Mouse (Mus musculus) heart, embryonic 16.5 days (tissue): ENCODE results near the gene Gm4450. TPM values are rescaled to one million over a fixed set of nuclear protein-coding genes. Genes with fewer than 3 reads are reported as not detected.
"Not testable (repeated sequence)": the region's sequence is repeated elsewhere in the genome, so short reads cannot be mapped to it uniquely, and the experiment has no call there.

ENCODE experiments used
- ATAC-seq: fragments of 200-750 bp; cut with Nextera tagmentation; replicated peaks from 2 replicates; pipeline ENCODE4 v1.8.0; 2017; ENCODE audit warnings: moderate number of reproducible peaks; ENCODE audit not compliant: insufficient read depth, low FRiP score; ENCODE audit errors: extremely low read depth
- H3K27ac ChIP-seq: fragments of 300-500 bp; sonication (generic); 2 replicates; pipeline ENCODE4 v1.5.1; 2014; ENCODE audit warnings: mild to moderate bottlenecking, low read length, control low read depth, moderate library complexity
- H3K27me3 ChIP-seq: fragments of 300-500 bp; sonication (generic); 2 replicates; pipeline ENCODE4 v1.6.1; 2014; ENCODE audit warnings: low read length, mixed read lengths; ENCODE audit not compliant: control insufficient read depth, insufficient read depth
- H3K36me3 ChIP-seq: fragments of 300-500 bp; sonication (generic); 2 replicates; pipeline ENCODE4 v1.6.1; 2014; ENCODE audit not compliant: control insufficient read depth, insufficient read depth
- H3K4me1 ChIP-seq: fragments of 300-500 bp; sonication (generic); 2 replicates; pipeline ENCODE4 v1.6.1; 2014; ENCODE audit warnings: low read length, mixed read lengths; ENCODE audit not compliant: control insufficient read depth, insufficient read depth
- H3K4me2 ChIP-seq: fragments of 300-500 bp; sonication (generic); 2 replicates; pipeline ENCODE4 v1.6.1; 2014; ENCODE audit warnings: low read depth, mild to moderate bottlenecking, control low read depth, low read length
- H3K4me3 ChIP-seq: fragments of 300-500 bp; sonication (generic); 2 replicates; pipeline ENCODE4 v1.5.1; 2014; ENCODE audit warnings: mild to moderate bottlenecking, control low read depth, low read length
- H3K9ac ChIP-seq: fragments of 300-500 bp; sonication (generic); 2 replicates; pipeline ENCODE4 v1.6.1; 2014; ENCODE audit warnings: low read length, control low read depth
- H3K9me3 ChIP-seq: fragments of 300-500 bp; sonication (generic); replicated peaks from 2 replicates; pipeline ENCODE4 v1.6.1; 2016; ENCODE audit warnings: low read length; ENCODE audit not compliant: control insufficient read depth
- WGBS: fragments of 180-500 bp; shearing (Covaris S2); extraction: QIAGEN DNeasy Blood & Tissue Kit; methylation state at CpG from one replicate; pipeline ENCODE4 v1.1.7; 2014; 5-methylcytosine and 5-hydroxymethylcytosine counted together
- polyA plus RNA-seq: library from polyadenylated mRNA; unstranded; fragments of >200 nt; fragmentation: Nextera tagmentation; extraction: Ambion mirVana; gene quantifications from 2 replicates; pipeline ENCODE4 v1.2.1, GENCODE M21; 2015

Gene Gm4450
- not detected in 2 replicates for polyA plus RNA-seq

GRCm38 (mm10) chr3:98457026-98457425 lies at the start of gene Gm4450:
Gene Gm4450, minus strand, starts transcription at chr3:98457126.
- H3K36me3 ChIP-seq, H3K9ac ChIP-seq, H3K27me3 ChIP-seq, ATAC-seq, H3K9me3 ChIP-seq, H3K4me1 ChIP-seq, H3K27ac ChIP-seq, H3K4me2 ChIP-seq, H3K4me3 ChIP-seq: not testable (repeated sequence)
- no CpG with 5 or more reads among the region's 1 CpGs for WGBS

- H3K4me3 ChIP-seq, H3K27me3 ChIP-seq, H3K4me1 ChIP-seq, ATAC-seq, H3K27ac ChIP-seq, H3K9ac ChIP-seq, H3K4me2 ChIP-seq, H3K9me3 ChIP-seq, H3K36me3 ChIP-seq: not testable (repeated sequence)
These were observed 40.5 kb upstream of the Gm4450 start for GRCm38 (mm10) chr3:98497401-98497800.

- H3K27me3 ChIP-seq, H3K27ac ChIP-seq, H3K4me1 ChIP-seq, ATAC-seq, H3K4me2 ChIP-seq, H3K36me3 ChIP-seq, H3K9me3 ChIP-seq, H3K4me3 ChIP-seq, H3K9ac ChIP-seq: not testable (repeated sequence)
- WGBS: no CpG with 5 or more reads among the region's 2 CpGs
These were observed 39.8 kb upstream of the Gm4450 start for GRCm38 (mm10) chr3:98496762-98497161.

GRCm38 (mm10) chr3:98495055-98495454 lies 38.1 kb upstream of the Gm4450 start:
- H3K27ac ChIP-seq, H3K4me2 ChIP-seq, H3K27me3 ChIP-seq, H3K4me3 ChIP-seq, H3K4me1 ChIP-seq, H3K36me3 ChIP-seq, H3K9ac ChIP-seq, H3K9me3 ChIP-seq, ATAC-seq: not testable (repeated sequence)

- H3K4me1 ChIP-seq, H3K27ac ChIP-seq, H3K27me3 ChIP-seq, H3K9ac ChIP-seq, ATAC-seq, H3K36me3 ChIP-seq, H3K9me3 ChIP-seq, H3K4me3 ChIP-seq, H3K4me2 ChIP-seq: not testable (repeated sequence)
These were observed 37.3 kb upstream of the Gm4450 start for GRCm38 (mm10) chr3:98494184-98494583.

- not testable (repeated sequence) for H3K4me2 ChIP-seq, H3K27ac ChIP-seq, H3K27me3 ChIP-seq, H3K4me3 ChIP-seq, H3K4me1 ChIP-seq, H3K9me3 ChIP-seq, H3K36me3 ChIP-seq, H3K9ac ChIP-seq, ATAC-seq
These were observed 14.6 kb upstream of the Gm4450 start for GRCm38 (mm10) chr3:98471499-98471898.

- H3K4me3 ChIP-seq, H3K4me2 ChIP-seq, H3K9me3 ChIP-seq, H3K9ac ChIP-seq, H3K27ac ChIP-seq, ATAC-seq, H3K4me1 ChIP-seq, H3K36me3 ChIP-seq, H3K27me3 ChIP-seq: not testable (repeated sequence)
- no CpG with 5 or more reads among the region's 1 CpGs for WGBS
These were observed 14.1 kb upstream of the Gm4450 start for GRCm38 (mm10) chr3:98471057-98471456.

GRCm38 (mm10) chr3:98469323-98469722 lies 12.4 kb upstream of the Gm4450 start:
- not testable (repeated sequence) for H3K4me3 ChIP-seq, ATAC-seq, H3K9ac ChIP-seq, H3K27ac ChIP-seq, H3K4me2 ChIP-seq, H3K9me3 ChIP-seq, H3K27me3 ChIP-seq, H3K4me1 ChIP-seq, H3K36me3 ChIP-seq
- no CpG with 5 or more reads among the region's 2 CpGs for WGBS

GRCm38 (mm10) chr3:98453786-98454185 lies 3.1 kb downstream of the Gm4450 start:
- H3K4me3 ChIP-seq, H3K9ac ChIP-seq, H3K4me1 ChIP-seq, H3K36me3 ChIP-seq, ATAC-seq, H3K9me3 ChIP-seq, H3K27ac ChIP-seq, H3K27me3 ChIP-seq, H3K4me2 ChIP-seq: not testable (repeated sequence)
- 71% methylated on average over 5 of the region's 5 CpGs for WGBS

- not testable (repeated sequence) for H3K9me3 ChIP-seq, ATAC-seq, H3K4me1 ChIP-seq, H3K9ac ChIP-seq, H3K27ac ChIP-seq, H3K27me3 ChIP-seq, H3K36me3 ChIP-seq, H3K4me2 ChIP-seq, H3K4me3 ChIP-seq
- no CpG with 5 or more reads among the region's 1 CpGs for WGBS
These were observed 13.0 kb downstream of the Gm4450 start for GRCm38 (mm10) chr3:98443924-98444323.
